Mouse (Mus musculus) urinary bladder, postnatal 4 days (tissue): ENCODE results near the gene Gm20388.

ENCODE experiments used
- DNase-seq, 2 experiments: peaks; one replicate each; pipeline ENCODE4 v3.0.0; 2021 to 2022; ENCODE audit warnings: low spot score in 2 of 2

Gm20388 gene

DNA sequence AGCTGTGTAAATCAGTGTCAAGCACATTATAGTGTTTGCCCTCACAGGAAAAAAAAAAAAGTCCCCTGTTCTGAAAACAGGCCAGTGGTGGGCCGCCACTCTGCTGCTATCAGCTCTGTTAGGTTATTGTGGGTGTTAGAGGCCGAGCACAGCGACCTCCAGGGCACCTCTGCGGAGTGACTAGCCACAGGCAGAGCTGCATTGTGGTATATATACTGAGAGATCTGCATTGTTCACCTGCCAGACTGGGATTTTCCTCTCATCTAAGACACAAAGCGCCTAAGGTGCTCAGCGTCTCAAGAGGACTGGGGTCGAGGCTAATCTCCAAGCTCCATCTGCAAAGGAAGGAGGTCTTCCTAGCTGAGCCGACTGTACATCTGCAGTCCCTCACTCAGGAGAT lies 252.7 kb downstream of the Gm20388 start:
- DNase-seq, result no peak

DNA sequence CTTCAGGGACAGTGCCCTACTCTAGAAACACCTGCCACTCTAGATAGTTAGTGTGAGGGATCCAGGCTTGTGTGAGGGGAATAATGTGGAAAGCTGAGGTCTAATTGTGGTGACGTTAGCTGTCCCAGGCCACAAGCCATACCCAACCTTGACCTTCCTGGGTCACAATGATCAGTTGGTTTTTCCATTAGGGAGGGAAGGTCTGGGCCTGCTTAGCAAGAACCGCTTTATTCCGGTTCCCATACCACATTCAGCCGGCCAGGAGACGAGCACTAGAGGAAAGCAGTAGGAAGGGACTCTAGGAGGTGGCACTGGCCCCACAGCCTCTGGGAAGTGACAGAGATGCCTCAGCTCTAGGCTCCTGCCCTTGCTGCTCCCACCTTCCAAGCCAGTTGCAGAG lies 253.4 kb downstream of the Gm20388 start:
- no peak for DNase-seq

GRCm38 (mm10) chr8:120167136-120167535 lies 256.5 kb downstream of the Gm20388 start:
- no peak for DNase-seq

DNA sequence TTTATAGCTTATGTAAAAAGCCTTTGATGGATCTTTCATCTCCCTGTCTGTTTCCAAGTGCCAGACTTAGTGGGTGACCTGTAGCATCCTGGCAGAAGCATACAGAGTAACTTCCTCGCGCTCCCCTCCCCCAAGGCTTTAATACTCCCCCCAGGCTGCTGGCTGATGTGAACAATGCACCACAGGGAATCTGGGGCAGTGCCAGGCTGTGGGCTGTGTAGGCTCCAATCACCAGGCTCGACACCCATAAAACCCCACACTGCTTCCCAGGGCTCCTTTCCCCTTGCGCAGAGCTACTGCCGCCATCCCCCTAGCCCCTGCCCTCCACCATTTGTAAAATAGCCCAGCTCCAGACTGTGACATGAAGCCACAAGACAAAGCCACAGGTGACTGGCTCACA lies 257.2 kb downstream of the Gm20388 start:
- DNase-seq, result no peak

GRCm38 (mm10) chr8:120169119-120169518 lies 258.5 kb downstream of the Gm20388 start:
- no peak for DNase-seq

GRCm38 (mm10) chr8:120173195-120173594 lies 262.6 kb downstream of the Gm20388 start:
- no peak for DNase-seq

DNA sequence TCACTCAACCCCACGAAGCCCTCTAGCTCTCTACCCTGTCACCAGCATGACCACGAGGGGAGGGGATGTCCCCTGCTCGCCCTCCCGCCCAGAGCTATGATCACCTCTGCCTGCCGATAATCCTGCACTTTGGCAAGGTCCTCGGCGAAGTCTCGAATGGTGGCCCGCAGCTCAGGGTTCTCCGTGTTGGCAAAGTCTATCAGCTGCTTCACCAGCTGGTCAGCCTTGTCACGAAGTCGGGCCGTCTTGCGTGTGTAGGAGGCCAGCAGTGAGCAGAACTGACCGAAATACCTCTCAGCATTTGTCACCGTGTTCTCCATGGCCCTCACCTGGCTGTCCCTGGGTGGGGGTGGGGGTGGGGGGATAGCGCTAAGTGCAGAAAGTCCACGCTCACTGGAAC lies 264.0 kb downstream of the Gm20388 start:
- DNase-seq, result no peak

DNA sequence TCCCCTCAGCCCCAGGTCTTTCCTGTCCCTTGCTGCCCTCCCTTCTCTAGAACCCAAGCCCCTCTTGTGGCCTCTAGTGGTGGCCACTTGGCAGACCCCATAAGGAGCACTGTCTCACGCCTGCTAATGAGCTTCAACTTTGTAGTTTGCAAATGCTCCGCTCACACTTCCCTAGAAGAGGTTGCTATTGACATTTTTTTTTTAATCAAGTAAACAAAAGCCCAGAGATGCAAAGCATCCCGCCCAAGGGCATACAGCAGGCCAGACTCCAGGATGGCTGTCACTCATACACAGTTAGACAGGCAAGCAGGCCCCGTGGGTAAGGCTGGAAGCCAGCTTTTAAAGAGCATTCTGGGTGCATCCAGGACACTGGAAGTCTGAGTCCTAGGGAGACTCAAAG lies 266.0 kb downstream of the Gm20388 start:
- DNase-seq, result no peak

DNA sequence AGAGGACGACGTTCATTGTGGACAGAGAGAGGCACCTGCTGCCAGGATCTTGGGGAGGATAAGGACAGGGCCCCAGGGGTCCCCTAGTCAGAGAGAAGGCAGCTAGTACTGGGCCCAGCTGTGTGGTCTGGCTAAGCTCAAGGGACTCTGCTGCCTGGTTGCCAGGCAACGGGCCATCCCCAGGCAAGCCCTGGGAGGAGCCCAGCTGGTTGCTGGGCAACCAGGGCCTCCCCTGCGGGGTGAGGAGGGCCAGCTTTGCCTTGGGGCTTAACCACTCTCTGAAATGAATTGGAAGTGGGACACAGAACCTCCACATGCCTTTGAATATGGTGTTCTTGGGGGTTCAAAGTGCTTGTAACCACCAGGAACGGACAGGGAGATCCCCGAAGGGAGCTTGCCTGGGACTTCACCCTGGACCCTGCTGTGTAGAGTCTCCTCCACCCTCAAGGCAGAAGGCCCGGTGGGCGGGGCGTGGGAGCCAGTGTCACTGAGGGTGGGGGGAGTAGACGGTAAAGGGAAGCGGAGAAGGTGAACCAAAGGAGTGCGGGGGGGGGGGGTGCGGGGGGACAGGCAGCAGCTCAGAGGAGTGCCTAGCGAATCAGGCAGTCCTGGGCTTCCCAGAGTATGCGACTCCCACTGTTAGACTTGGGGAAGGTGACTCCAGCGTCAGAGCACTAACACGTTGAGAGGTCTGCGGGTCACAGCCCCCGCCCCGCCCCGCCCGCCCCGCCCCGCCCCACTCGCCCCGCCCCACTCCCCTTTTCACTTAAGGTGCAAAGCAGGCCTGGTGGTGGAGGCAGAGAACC lies 266.9 kb downstream of the Gm20388 start, which contains the start of gene Fam92b:
Gene Fam92b, minus strand, starts transcription at position 149 of the 806 bp plus-strand sequence.
- peak in 1 of 2 experiments; percentile 72 for DNase-seq

DNA sequence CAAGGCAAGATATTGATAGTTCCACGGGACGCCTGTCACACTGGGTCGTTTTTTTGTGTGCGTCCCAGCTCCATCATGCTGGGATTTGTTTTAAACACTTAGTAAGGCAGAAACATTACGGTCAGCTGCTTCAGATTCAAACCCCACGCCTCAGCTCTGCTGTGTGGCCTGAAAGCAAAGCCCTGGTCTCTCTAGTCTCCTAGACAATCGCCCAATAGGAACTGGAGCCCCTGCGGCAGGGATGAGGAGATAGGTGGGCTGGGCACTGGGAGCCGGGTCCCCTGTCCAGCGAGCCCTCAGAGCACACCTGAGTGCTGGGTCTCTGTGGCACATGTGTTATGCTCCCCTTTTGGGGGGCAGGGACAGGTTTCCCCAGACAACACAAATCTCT lies 267.5 kb downstream of the Gm20388 start:
- DNase-seq, result no peak

DNA sequence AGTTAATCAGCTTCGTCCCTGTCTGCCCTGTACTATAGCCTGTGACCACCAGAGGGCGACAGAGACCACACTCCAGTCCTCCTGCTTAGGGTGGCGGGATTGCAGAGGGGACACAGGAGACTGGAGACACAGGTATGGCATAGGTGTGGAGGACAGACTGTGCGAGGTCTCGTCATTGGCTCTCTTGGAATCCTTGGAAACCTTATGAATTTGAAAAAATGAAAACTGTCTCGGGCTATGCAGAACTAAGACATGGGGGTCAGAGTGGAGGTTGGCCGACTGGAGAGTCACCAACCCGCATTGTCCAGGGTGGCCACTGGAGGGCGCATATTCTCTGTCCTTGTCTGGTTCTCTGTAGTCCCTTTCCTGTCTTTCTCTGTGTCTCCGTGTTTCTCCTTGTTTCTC lies 268.4 kb downstream of the Gm20388 start:
- DNase-seq, result peak; percentile 82 to 91

DNA sequence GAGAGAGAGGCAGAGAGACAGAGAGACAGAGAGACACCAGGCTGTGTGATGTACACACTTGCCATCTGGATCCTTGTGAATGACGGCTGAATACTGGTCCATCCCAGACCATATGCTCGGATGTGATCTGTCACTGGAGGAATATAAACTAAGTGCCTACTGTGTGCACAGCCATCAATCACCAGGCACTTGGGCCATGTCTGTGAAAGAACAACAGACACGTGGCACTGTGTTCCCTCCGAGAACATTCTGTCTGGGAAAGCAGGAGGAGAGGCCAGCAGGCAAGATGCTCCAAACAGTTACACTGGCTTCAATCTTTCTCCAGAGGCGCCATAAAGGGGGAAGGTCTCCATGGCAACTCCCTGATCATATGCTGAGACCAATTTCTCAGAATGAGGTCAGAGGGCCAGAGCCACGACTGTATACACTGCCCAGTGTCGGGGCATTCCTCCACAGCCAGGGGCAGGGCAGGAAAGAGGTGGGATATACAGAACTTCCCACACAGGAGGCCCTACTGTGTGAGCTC lies 269.9 kb downstream of the Gm20388 start:
- DNase-seq, result no peak

GRCm38 (mm10) chr8:120181274-120181673 lies 270.6 kb downstream of the Gm20388 start:
- no peak for DNase-seq

DNA sequence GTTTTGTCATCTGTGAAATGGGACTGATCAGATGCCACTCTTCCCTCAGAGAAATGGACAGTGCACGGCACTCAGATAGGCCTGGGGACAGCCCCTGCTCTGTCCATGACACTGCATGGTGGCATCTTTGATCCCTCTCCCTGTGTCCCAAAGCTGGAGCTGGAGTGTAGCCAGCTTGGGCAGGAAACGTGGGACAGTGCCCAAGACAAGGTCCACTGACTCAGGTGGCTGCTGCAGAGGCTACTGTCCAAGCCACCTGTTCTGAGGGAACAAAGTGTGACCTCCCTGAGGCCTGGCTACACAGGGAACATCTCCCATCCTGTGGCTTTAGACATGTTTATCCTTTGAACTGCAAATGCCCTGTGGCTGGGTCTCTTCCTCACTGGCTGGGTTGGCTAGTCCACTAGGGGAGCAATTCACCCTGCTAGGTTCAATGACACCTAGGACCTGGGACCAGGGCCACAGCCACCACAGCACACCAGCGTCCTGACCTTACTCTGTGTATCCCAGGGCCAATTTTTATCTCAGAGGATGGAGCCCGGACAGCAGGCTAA lies 271.3 kb downstream of the Gm20388 start:
- DNase-seq, result no peak

DNA sequence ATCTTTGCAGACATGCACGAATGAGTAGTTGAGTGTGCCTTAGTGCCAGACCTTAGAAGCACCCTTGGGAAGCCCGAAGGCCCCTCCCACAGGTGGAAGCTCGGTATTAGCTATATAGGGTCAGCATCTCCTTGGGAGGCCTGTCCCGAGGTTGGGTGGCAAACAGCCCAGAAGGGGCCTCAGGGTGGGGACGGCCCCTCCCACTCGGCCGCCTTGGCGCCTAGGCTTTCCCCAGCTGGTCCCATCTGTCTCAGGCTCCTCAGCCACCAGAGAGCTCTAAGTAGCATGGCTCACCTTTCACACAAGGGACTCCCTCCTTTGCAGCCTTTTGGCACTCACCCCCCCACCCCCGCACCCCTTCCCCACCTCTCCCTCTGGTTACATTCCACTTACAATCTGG lies 273.7 kb downstream of the Gm20388 start:
- DNase-seq, result peak in 1 of 2 experiments; percentile 79

DNA sequence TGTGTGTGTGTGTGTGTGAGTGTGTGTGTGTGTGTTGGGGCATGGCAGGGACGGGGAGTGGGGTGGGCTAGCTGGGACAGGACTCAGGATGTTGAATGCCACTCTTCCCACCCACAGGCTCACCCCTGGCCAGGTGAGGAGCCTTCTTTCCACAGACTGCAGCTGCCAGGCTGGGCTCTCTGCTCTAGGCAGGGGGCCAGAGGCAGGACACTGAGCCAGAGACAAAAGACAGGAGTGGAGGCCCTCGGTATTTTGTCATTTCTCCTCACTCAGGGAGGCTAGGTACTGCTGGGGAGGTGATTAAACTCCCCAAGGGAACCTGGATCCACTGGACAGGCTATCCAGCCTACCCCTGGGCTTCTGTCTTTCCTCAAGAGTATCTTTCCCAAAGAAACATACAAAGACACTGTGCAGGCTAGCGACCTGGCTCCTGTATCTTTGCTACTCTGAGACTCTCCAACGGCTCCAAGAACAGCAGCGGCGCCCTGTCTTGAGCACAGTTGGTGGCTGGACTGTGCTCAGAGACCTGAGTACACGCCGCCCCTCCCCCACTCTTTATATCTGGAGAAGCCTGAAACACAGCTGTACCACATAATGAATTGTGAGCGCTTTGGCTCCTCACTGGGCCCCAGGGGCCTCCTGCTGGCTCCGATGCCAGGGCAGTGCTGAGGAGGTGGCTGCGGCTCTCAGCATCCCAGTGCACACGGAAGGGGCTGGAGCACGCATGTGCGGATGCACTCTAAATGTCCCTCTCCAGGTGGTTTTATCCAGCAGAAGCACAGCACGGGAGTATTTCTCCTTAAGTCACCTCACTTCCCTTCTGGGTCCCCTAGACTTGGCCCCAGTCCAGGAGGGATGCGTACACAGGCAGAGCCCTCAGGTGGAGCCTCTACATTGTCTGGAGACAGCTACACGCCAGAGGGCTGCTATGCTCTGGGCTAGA lies 274.5 kb downstream of the Gm20388 start:
- peak in 1 of 2 experiments; percentile 52 for DNase-seq

- no peak for DNase-seq
Measured at GRCm38 (mm10) chr8:120186454-120186853, 275.8 kb downstream of the Gm20388 start.

DNA sequence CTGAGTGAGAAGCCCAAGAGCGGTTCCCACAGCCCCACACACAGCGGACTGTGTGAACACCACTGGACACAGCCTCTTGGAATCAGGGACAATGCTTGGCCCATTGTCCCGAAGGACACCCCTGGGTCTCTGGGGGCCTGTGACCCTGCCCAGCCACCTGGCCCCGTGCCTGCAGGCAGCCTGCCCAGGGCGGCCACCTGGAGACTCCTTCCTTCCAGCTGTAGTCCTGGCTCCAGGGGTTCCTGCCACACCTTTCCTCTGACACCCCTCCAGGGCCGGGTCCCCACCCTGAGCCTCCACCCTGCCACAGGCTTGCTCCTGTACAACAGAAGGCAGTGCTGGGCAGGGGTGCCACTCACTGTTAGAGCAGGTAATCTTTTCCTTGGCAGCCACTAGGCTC lies 277.9 kb downstream of the Gm20388 start:
- DNase-seq, result no peak

- no peak for DNase-seq
Measured at GRCm38 (mm10) chr8:120189440-120189839, 278.8 kb downstream of the Gm20388 start.

GRCm38 (mm10) chr8:120190107-120190809 lies 279.6 kb downstream of the Gm20388 start:
- DNase-seq, result no peak

DNA sequence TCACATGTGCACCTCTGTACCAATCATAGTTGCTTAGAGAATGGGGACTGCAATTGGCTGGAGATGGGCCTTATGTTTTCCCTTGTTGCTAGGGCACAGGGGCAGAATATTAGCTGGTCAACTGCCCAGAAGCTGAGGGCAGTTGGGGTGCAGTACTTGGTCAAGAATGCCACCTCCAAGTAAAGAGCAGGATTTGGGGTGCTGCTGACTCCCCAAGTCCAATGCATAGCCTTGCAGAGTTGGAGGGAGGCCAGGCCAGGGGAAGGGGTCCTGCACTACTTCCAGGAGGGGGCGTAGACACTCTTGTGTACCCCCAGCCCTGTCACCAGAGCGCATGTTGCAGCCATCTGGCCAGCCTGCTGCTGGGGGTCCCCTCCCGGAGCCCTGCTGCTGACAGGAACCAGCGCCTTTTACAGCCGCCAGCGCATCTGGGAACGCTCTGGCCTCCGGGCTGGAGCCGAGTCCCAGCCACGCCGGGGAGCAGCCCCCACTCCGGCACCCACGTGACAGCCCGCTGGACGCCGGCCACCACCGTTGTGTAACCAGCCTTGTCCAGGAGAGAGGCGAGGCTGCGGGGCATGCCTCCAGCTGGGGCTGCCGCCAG lies 280.3 kb downstream of the Gm20388 start:
- DNase-seq, result peak; percentile 94 to 98
